Mouse (Mus musculus): ENCODE results near the gene Ms4a14. TPM values are rescaled to one million over a fixed set of nuclear protein-coding genes. Genes with fewer than 3 reads are reported as not detected.

The Ms4a14 gene
- polyA plus RNA-seq, 1 experiment from 2014 or later, result 0.09 TPM

Other genes with a start within 250 kb of the Ms4a14 start
- 4.6 and 8.3 TPM in 2 replicates for gene Ms4a8a, start 233.4 kb downstream of the Ms4a14 start, polyA plus RNA-seq (2014; fragmentation: Nextera tagmentation; extraction: Ambion mirVana)
- gene 1700017D01Rik, start 183.6 kb downstream of the Ms4a14 start, polyA plus RNA-seq (2014; fragmentation: Nextera tagmentation; extraction: Ambion mirVana), result not detected in 2 replicates
- gene 1700025F22Rik, start 149.1 kb downstream of the Ms4a14 start, polyA plus RNA-seq (2014; fragmentation: Nextera tagmentation; extraction: Ambion mirVana), result not detected in 2 replicates
- gene Ms4a13, start 117.7 kb downstream of the Ms4a14 start, polyA plus RNA-seq (2014; fragmentation: Nextera tagmentation; extraction: Ambion mirVana), result not detected in 2 replicates
- gene Ms4a12, start 82.0 kb downstream of the Ms4a14 start, polyA plus RNA-seq (2014; fragmentation: Nextera tagmentation; extraction: Ambion mirVana), result 0.16 TPM in 1 of 2 replicates, not detected in the other
- gene Ms4a1, start 48.2 kb downstream of the Ms4a14 start, polyA plus RNA-seq (2014; fragmentation: Nextera tagmentation; extraction: Ambion mirVana), result not detected in 2 replicates
- not detected in 2 replicates for gene Ms4a5, start 30.6 kb downstream of the Ms4a14 start, polyA plus RNA-seq (2014; fragmentation: Nextera tagmentation; extraction: Ambion mirVana)
- 2.6 and 3.5 TPM in 2 replicates for gene Ms4a7, start 21.7 kb upstream of the Ms4a14 start, polyA plus RNA-seq (2014; fragmentation: Nextera tagmentation; extraction: Ambion mirVana)
- 3.5 and 3.7 TPM in 2 replicates for gene Ms4a4a, start 61.1 kb upstream of the Ms4a14 start, polyA plus RNA-seq (2014; fragmentation: Nextera tagmentation; extraction: Ambion mirVana)
- gene Ms4a4c, start 90.3 kb upstream of the Ms4a14 start, polyA plus RNA-seq (2014; fragmentation: Nextera tagmentation; extraction: Ambion mirVana), result 1.3 and 1.8 TPM in 2 replicates
- gene Ms4a4b, start 129.1 kb upstream of the Ms4a14 start, polyA plus RNA-seq (2014; fragmentation: Nextera tagmentation; extraction: Ambion mirVana), result 0.08 TPM in 2 replicates
- 9.1 and 10.7 TPM in 2 replicates for gene Ms4a6c, start 154.9 kb upstream of the Ms4a14 start, polyA plus RNA-seq (2014; fragmentation: Nextera tagmentation; extraction: Ambion mirVana)
- not detected in 2 replicates for gene Gm8369, start 171.5 kb upstream of the Ms4a14 start, polyA plus RNA-seq (2014; fragmentation: Nextera tagmentation; extraction: Ambion mirVana)
- 7.7 and 8.8 TPM in 2 replicates for gene Ms4a6b, start 202.1 kb upstream of the Ms4a14 start, polyA plus RNA-seq (2014; fragmentation: Nextera tagmentation; extraction: Ambion mirVana)
- gene Ms4a4d, start 222.3 kb upstream of the Ms4a14 start, polyA plus RNA-seq (2014; fragmentation: Nextera tagmentation; extraction: Ambion mirVana), result 1.7 and 2.5 TPM in 2 replicates